Mouse (Mus musculus) urinary bladder, postnatal 25 days (tissue): ENCODE data around the gene Gm2897.
"Not testable (repeated sequence)": the region's sequence is repeated elsewhere in the genome, so short reads cannot be mapped to it uniquely, and the experiment has no call there.

Experiments
- DNase-seq: peaks from one replicate; pipeline ENCODE4 v3.0.0; 2022; ENCODE audit warnings: low spot score

The Gm2897 gene

GRCm38 (mm10) chr14:3048727-3049512 is at the start of gene Gm2897:
Gene Gm2897 (plus strand): TSS chr14:3049285.
- not testable (repeated sequence) for DNase-seq

- DNase-seq = not testable (repeated sequence)
These were observed 19.4 kb upstream of the Gm2897 start, which contains the start of gene Gm2888 for GRCm38 (mm10) chr14:3029702-3030101. Gene Gm2888 (plus strand): TSS chr14:3030002.

GRCm38 (mm10) chr14:3049513-3049800 is 372 bp downstream of the Gm2897 start:
- DNase-seq = peak; percentile 6

GRCm38 (mm10) chr14:3050087-3050486 is 1.0 kb downstream of the Gm2897 start:
- not testable (repeated sequence) for DNase-seq

GRCm38 (mm10) chr14:3116051-3116450 is 67.0 kb downstream of the Gm2897 start:
- DNase-seq = peak; percentile 5
